Mouse (Mus musculus) stomach, embryonic 16.5 days (tissue): Measurements from ENCODE around the gene Atp1b1. TPM values are rescaled to one million over a fixed set of nuclear protein-coding genes. Genes with fewer than 3 reads are reported as not detected.

Experiments
- ATAC-seq: fragments of 200-750 bp; cut with Nextera tagmentation; 2 replicates; pipeline ENCODE4 v1.8.0; 2017; ENCODE audit warnings: moderate number of reproducible peaks, moderate TSS enrichment; ENCODE audit not compliant: insufficient read depth, low FRiP score
- H3K27ac ChIP-seq: fragments of 300-500 bp; sonication (generic); 2 replicates; pipeline ENCODE4 v1.5.1; 2014; ENCODE audit warnings: low read length
- H3K27me3 ChIP-seq: fragments of 300-500 bp; sonication (generic); 2 replicates; pipeline ENCODE4 v1.6.1; 2014; ENCODE audit warnings: low read length, control low read depth, mixed read lengths; ENCODE audit not compliant: control insufficient read depth, insufficient read depth
- H3K36me3 ChIP-seq: fragments of 300-500 bp; sonication (generic); 2 replicates; pipeline ENCODE4 v1.6.1; 2014; ENCODE audit warnings: low read length; ENCODE audit not compliant: control insufficient read depth, insufficient read depth
- H3K4me1 ChIP-seq: fragments of 300-500 bp; sonication (generic); 2 replicates; pipeline ENCODE4 v1.6.1; 2014; ENCODE audit warnings: low read length, control low read depth, mixed read lengths; ENCODE audit not compliant: control insufficient read depth, insufficient read depth
- H3K4me2 ChIP-seq: fragments of 300-500 bp; sonication (generic); 2 replicates; pipeline ENCODE4 v1.6.1; 2014; ENCODE audit warnings: low read depth, low read length, mixed read lengths
- H3K4me3 ChIP-seq: fragments of 300-500 bp; sonication (generic); replicated peaks from 2 replicates; pipeline ENCODE4 v1.5.1; 2014; ENCODE audit warnings: mild to moderate bottlenecking, low read length
- H3K9ac ChIP-seq: fragments of 300-500 bp; sonication (generic); 2 replicates; pipeline ENCODE4 v1.6.1; 2014; ENCODE audit warnings: low read length
- H3K9me3 ChIP-seq: fragments of 300-500 bp; sonication (generic); replicated peaks from 2 replicates; pipeline ENCODE4 v1.6.1; 2016; ENCODE audit warnings: low read length, control low read depth; ENCODE audit not compliant: control insufficient read depth
- WGBS: fragments of 180-500 bp; shearing (Covaris S2); extraction: QIAGEN DNeasy Blood & Tissue Kit; methylation state at CpG from one replicate; pipeline ENCODE4 v1.1.7; 2014; 5-methylcytosine and 5-hydroxymethylcytosine counted together
- polyA plus RNA-seq: library from polyadenylated mRNA; unstranded; fragments of >200 nt; fragmentation: Nextera tagmentation; extraction: Ambion mirVana; gene quantifications from 2 replicates; pipeline ENCODE4 v1.2.1, GENCODE M21; 2015

Atp1b1 gene
- polyA plus RNA-seq, 1 experiment from 2014 or later: 129 TPM

GRCm38 (mm10) chr1:164489961-164490594 lies 31.9 kb upstream of the Atp1b1 start:
- Histone ChIP-seq H3K4me1 (no peaks in the 10 kb centered on the region), H3K36me3 (no peaks in the 10 kb centered on the region), H3K27me3 (no peaks in the 10 kb centered on the region), H3K4me3 (no peak overlapping the region), H3K4me2 (no peak overlapping the region), H3K9me3 (no peaks in the 10 kb centered on the region), H3K9ac (no peak overlapping the region), H3K27ac (no peak overlapping the region)
- no peak for ATAC-seq
- 66% methylated on average over 3 of the region's 3 CpGs for WGBS

GRCm38 (mm10) chr1:164483728-164484127 lies 25.6 kb upstream of the Atp1b1 start:
- Histone ChIP-seq H3K4me1 (no peaks in the 10 kb centered on the region), H3K27me3 (no peaks in the 10 kb centered on the region), H3K9ac (no peak overlapping the region), H3K4me3 (no peak overlapping the region), H3K36me3 (no peaks in the 10 kb centered on the region), H3K4me2 (no peak overlapping the region), H3K27ac (no peak overlapping the region), H3K9me3 (no peaks in the 10 kb centered on the region)
- ATAC-seq: no peak

DNA sequence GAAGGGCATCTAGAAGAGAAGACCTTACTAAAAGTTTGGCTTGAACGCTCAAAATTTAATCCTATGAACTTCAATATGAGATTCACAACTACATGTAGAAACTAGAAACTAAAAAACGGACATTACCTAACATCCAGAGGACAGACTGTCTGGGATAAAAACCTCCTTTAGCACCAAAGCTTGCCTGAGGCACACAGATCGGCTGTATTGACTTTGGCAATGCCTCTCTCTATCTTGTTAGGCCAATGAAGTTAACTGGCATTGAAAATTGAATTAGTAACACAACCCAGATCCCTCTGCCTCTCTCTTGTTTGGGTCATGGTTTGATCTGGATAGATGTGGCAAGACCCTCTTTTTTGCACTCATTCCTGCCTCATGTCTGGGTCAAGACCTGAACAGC lies 24.7 kb upstream of the Atp1b1 start:
- no peaks in the 10 kb centered on the region for H3K27me3 ChIP-seq
- no peak overlapping the region for H3K27ac ChIP-seq
- H3K4me1 ChIP-seq: no peaks in the 10 kb centered on the region
- no peak for ATAC-seq
- H3K9me3 ChIP-seq: no peaks in the 10 kb centered on the region
- no peaks in the 10 kb centered on the region for H3K36me3 ChIP-seq
- H3K4me3 ChIP-seq: no peak overlapping the region
- H3K4me2 ChIP-seq: no peak overlapping the region
- 75% methylated on average over 3 of the region's 3 CpGs for WGBS
- no peak overlapping the region for H3K9ac ChIP-seq

DNA sequence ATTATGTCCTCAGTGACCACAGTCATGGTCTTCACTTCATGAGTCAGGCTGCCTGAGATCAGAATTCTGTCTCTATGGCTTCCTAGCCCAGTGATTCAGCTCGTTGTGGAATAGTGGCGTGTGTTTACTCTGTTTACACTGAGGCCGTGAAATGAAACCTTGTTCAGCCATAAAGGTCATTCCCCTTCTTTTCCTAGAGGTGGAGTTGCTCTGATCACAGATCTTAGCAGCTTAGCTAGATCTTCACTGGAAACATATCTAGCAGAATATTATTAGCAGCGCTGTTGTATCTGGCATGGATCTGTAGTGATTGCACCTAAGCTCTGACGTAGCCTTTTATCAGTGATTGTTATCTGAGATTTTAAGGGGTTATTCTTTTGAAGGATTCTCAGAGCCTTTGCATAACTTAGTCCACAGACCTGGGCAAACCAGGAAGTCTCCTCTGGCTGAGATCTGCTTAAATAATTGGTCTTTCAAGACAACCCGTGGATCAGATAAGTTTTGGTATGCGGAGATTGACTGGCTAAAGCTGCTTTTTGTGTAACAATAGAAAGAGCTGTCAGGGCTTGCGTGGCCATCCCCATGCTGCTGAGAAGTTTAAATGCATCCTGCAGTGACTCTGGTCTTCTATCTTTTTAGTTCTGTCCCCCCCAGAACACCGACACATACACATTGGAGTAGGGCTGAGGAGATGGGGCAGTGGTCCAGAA lies 23.6 kb upstream of the Atp1b1 start:
- H3K27ac ChIP-seq: peak overlapping the region; percentile 5; the same call in 1 of the 2 replicates

DNA sequence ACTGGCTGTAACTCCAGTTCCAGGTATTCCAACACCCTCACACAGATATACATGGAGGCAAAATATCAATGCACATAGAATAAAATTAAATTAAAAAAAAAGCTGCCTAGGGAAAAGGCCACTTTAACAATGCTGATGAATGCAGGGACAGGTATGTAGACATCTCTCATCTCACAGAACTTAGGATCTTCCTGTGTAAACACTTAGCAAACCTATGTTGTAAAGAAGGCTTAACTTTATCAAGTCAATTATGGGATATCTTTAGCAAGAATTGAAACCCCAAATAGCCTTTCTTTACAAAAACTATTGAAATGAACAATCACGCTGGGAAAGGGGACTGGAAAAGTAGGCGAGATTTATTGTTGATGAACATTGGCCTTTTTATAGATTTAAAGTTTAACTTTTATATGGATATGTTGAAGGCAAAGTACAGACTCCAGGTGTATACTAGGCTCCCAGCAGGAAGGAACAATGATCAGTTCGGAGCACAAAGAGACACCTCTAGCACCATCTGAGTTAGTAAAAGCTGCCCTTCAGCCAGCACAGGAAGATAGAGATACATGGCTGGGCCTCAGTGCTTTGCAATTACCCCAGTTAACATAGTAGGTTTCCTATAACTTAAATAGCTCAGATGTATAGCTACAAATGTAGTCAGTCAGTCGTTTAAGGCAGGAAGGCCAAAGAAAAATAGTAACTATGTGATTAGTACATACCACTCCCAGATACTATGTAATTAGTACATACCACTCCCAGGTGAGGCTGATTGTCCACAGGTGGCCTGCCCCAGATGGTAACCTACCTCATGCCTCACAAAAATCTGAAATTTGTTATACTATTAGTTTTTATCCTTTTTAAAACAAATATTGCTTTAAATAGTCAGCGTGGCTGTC lies 22.8 kb upstream of the Atp1b1 start:
- no peaks in the 10 kb centered on the region for H3K4me1 ChIP-seq
- WGBS: 71% methylated on average over 5 of the region's 5 CpGs
- no peaks in the 10 kb centered on the region for H3K9me3 ChIP-seq
- peak; percentile 56; the same call in 1 of the 2 replicates for ATAC-seq
- H3K36me3 ChIP-seq: no peaks in the 10 kb centered on the region
- no peak overlapping the region for H3K4me3 ChIP-seq
- H3K27me3 ChIP-seq: no peaks in the 10 kb centered on the region
- peak overlapping the region; percentile 21; the same call in 1 of the 2 replicates for H3K27ac ChIP-seq
- H3K4me2 ChIP-seq: no peak overlapping the region
- H3K9ac ChIP-seq: no peak overlapping the region

More for the DNA sequence above, 23.6 kb upstream of the Atp1b1 start:
- no peaks in the 10 kb centered on the region for H3K4me1 ChIP-seq
- 46% methylated on average over 9 of the region's 9 CpGs for WGBS
- no peaks in the 10 kb centered on the region for H3K27me3 ChIP-seq
- no peaks in the 10 kb centered on the region for H3K9me3 ChIP-seq
- H3K4me3 ChIP-seq: no peak overlapping the region
- no peaks in the 10 kb centered on the region for H3K36me3 ChIP-seq
- no peak overlapping the region for H3K4me2 ChIP-seq
- peak; percentile 44; the same call in 1 of the 2 replicates for ATAC-seq
- no peak overlapping the region for H3K9ac ChIP-seq

DNA sequence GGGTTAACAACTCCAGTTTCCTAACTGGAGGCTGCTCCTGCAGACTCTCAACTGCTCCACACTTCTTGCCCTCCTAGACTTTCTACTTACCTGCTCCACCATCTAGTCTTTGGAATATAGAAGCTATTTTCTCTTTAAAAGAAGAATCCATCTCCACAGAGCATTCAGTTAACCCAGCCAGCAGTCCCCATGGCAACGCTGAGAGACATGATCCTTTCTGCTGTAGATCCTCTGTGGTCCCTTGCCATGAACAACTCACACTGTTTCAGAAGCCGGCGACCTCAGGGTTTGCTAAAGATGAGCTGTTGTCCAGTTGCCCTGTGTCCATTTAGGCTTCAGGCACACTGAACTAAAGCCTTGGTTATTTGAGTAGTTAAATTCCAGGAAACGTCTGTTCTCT lies 17.7 kb upstream of the Atp1b1 start:
- H3K36me3 ChIP-seq: no peaks in the 10 kb centered on the region

DNA sequence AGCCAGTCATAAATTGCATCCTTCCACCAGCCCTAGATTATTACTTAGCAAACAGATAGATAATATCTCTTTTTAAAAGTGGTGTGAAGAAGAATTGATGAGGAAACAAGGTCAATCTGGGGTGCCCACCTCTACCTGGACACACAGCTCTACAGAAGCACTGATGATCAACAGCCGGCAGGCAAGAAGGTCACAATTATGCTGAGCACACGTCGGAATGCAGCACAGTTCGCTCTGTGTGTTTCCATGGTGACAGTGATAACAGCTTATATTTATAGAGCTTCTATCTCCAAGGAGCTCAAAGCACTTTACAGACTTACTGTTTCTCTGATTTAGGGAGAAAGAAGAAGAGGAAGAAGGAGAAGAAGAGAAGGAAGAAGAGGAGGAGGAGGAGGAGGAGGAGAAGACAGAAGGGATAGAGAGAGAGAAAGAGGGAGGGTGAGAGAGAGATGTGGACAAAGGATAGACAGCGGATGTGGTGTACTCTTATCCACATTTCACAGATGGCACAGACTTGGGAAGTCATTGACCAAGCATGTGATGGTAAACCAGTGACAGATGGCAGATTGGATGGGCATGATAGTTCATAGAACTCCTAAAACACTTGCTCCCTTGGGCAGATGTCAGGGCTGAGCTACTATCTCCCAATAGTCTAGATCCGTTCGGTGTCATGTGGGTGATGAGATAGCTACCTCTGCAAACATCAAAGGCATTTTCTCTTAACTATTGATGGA lies 16.8 kb upstream of the Atp1b1 start:
- 0 out of 2 replicates have a peak, but pooled peaks have one; percentile 19 for ATAC-seq
- WGBS: 45% methylated on average over 7 of the region's 7 CpGs
- no peak overlapping the region for H3K27ac ChIP-seq

More for the DNA sequence above, 17.7 kb upstream of the Atp1b1 start:
- no peak for ATAC-seq
- Histone ChIP-seq H3K4me2 (no peak overlapping the region), H3K4me1 (no peaks in the 10 kb centered on the region; the same call in 1 of the 2 replicates), H3K4me3 (no peak overlapping the region), H3K9me3 (no peaks in the 10 kb centered on the region), H3K27me3 (no peaks in the 10 kb centered on the region), H3K9ac (no peak overlapping the region), H3K27ac (no peak overlapping the region)
- WGBS: 78% methylated on average over 4 of the region's 4 CpGs

DNA sequence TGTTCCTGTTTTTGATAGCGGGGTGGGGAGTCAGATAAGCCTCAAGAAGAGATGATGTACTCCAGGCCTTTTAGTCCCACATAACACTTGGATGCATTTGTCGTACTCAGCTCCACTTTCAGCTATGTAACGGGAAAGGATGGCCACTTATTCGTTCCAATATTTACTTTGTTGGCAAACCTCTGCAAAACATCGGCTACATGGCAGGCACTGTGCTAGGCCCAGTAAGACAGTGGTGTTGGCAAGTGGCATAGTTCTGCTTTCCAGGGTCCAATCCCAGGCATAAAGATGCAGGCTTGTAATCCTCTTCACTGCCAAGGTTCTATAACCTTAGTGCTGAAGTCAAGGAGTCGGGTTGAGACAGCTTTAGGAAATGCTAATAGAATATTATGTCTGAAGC lies 16.2 kb upstream of the Atp1b1 start:
- no peak for ATAC-seq
- Histone ChIP-seq H3K27ac (no peak overlapping the region), H3K27me3 (no peaks in the 10 kb centered on the region), H3K9me3 (no peaks in the 10 kb centered on the region), H3K4me2 (no peak overlapping the region), H3K36me3 (no peaks in the 10 kb centered on the region), H3K9ac (no peak overlapping the region), H3K4me3 (no peak overlapping the region), H3K4me1 (no peaks in the 10 kb centered on the region; the same call in 1 of the 2 replicates)
- WGBS: 61% methylated on average over 6 of the region's 6 CpGs

More for the DNA sequence above, 16.8 kb upstream of the Atp1b1 start:
- Histone ChIP-seq H3K9ac (no peak overlapping the region), H3K4me3 (no peak overlapping the region), H3K4me2 (no peak overlapping the region), H3K27me3 (no peaks in the 10 kb centered on the region), H3K4me1 (no peaks in the 10 kb centered on the region; the same call in 1 of the 2 replicates), H3K36me3 (no peaks in the 10 kb centered on the region), H3K9me3 (no peaks in the 10 kb centered on the region)
